Mouse (Mus musculus) lung, embryonic 15.5 days (tissue): ENCODE measurements at regions not wholly inside any gene's neighbourhood (a gene's known extent, or its start where the extent isn't known, plus 50 kb on each side); places are given as distances from the start of the nearest gene placed in this dataset.

ENCODE experiments used
- ATAC-seq: fragments of 200-750 bp; cut with Nextera tagmentation; 2 replicates; pipeline ENCODE4 v1.8.0; 2017; ENCODE audit warnings: moderate number of reproducible peaks, borderline replicate concordance; ENCODE audit not compliant: low FRiP score, low TSS enrichment; ENCODE audit errors: extremely low read depth
- H3K27ac ChIP-seq: fragments of 300-500 bp; sonication (generic); 2 replicates; pipeline ENCODE4 v1.5.1; 2015; ENCODE audit warnings: moderate library complexity, mild to moderate bottlenecking, inconsistent platforms
- H3K27me3 ChIP-seq: fragments of 300-500 bp; sonication (generic); 2 replicates; pipeline ENCODE4 v1.6.1; 2015; ENCODE audit warnings: inconsistent platforms
- H3K36me3 ChIP-seq: fragments of 300-500 bp; sonication (generic); 2 replicates; pipeline ENCODE4 v1.6.1; 2015; ENCODE audit warnings: inconsistent platforms
- H3K4me1 ChIP-seq: fragments of 300-500 bp; sonication (generic); 2 replicates; pipeline ENCODE4 v1.6.1; 2015; ENCODE audit warnings: inconsistent platforms
- H3K4me2 ChIP-seq: fragments of 300-500 bp; sonication (generic); 2 replicates; pipeline ENCODE4 v1.6.1; 2015; ENCODE audit warnings: inconsistent platforms, mild to moderate bottlenecking, moderate library complexity
- H3K4me3 ChIP-seq: fragments of 300-500 bp; sonication (generic); 2 replicates; pipeline ENCODE4 v1.5.1; 2015; ENCODE audit warnings: mild to moderate bottlenecking, inconsistent platforms
- H3K9ac ChIP-seq: fragments of 300-500 bp; sonication (generic); 2 replicates; pipeline ENCODE4 v1.6.1; 2015; ENCODE audit warnings: inconsistent platforms
- H3K9me3 ChIP-seq: fragments of 300-500 bp; sonication (generic); 2 replicates; pipeline ENCODE4 v1.6.1; 2016; ENCODE audit warnings: inconsistent platforms
- WGBS: fragments of 180-500 bp; shearing (Covaris S2); methylation state at CpG from one replicate; pipeline ENCODE4 v1.1.7; 2015; 5-methylcytosine and 5-hydroxymethylcytosine counted together

GRCm38 (mm10) chr5:61155390-61156225, 653.0 kb upstream of the G6pd2 start:
- Histone ChIP-seq H3K27ac (no peak overlapping the region), H3K4me2 (no peak overlapping the region), H3K4me1 (no peaks in the 10 kb centered on the region), H3K36me3 (no peaks in the 10 kb centered on the region), H3K27me3 (no peaks in the 10 kb centered on the region), H3K4me3 (no peak overlapping the region), H3K9me3 (no peaks in the 10 kb centered on the region), H3K9ac (no peak overlapping the region)
- WGBS = 52% methylated on average over 6 of the region's 6 CpGs
- ATAC-seq = peak; percentile 31; the same call in 1 of the 2 replicates

DNA sequence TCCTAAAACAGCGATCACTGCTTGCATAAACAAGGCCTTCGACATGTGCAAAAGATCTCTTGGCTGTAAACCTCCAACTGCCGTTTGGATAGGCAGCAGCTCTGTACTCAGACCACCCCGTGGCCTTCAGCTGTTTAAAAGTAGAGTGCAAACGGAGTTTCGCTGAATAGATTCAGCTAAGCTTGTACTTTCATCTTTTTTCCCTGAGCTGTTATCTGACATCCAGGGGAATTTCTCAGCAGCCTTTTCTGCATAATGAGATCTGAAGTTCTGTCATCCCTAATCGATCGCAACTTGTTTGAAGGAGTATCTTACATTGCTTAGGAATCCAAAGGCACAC, 652.4 kb upstream of the G6pd2 start:
- Histone ChIP-seq H3K9me3 (no peaks in the 10 kb centered on the region), H3K4me1 (no peaks in the 10 kb centered on the region), H3K4me2 (no peak overlapping the region; the same call in 1 of the 2 replicates), H3K36me3 (no peaks in the 10 kb centered on the region), H3K4me3 (no peak overlapping the region), H3K27ac (0 out of 2 replicates have a peak overlapping the region, but pooled peaks have one; percentile 24), H3K9ac (no peak overlapping the region), H3K27me3 (no peaks in the 10 kb centered on the region)
- ATAC-seq = peak; percentile 70; the same call in 1 of the 2 replicates
- 21% methylated on average over 8 of the region's 8 CpGs for WGBS
